In the genomic region with DNA sequence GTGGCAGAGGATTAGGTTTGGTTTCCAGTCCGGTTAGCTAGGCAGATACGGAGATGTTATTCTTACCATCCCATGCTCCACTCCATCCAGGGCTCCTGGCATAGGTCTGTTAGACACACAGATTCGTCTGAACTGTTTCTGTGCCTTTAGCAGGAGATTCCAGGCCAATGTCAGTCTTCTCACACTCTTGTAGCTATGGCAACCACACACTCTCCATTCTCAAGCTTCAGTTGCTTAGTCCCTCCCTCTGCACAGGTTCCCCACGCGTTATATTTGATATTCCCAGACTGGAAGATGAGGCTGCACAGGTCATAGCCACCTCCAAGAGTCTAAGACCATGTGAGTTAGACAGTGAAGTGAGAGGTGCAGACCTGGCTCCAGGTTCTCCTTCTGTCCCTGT, we compare ENCODE assay signal across 8 mouse cellular contexts. TPM values are rescaled to one million over a fixed set of nuclear protein-coding genes. Genes with fewer than 3 reads are reported as not detected.
A peak's percentile ranks its signal among the peaks of the same experiment; 100 is the strongest.
DNase-seq lines count a peak whose midpoint lies in the region; ATAC-seq and TF ChIP-seq lines count a peak whose summit lies in the region.

No protein-coding gene starts in this region.

- H3K27ac ChIP-seq in kidney, embryonic 15.5 days: peak overlapping the region; percentile 91
- H3K27ac ChIP-seq in forebrain, postnatal 0 days (ENCODE audit: low read depth, low read length): peak overlapping the region; percentile 88
- H3K27ac ChIP-seq in macrophage: peak overlapping the region; percentile 92

- H3K4me1 ChIP-seq in kidney, embryonic 15.5 days: peaks cover 30% of the 10 kb centered on the region
- peaks cover 16% of the 10 kb centered on the region for H3K4me1 ChIP-seq in forebrain, postnatal 0 days (ENCODE audit: insufficient read depth)

- 65% methylated on average over 5 of the region's 5 CpGs for WGBS in kidney, embryonic 15.5 days
- WGBS in forebrain, postnatal 0 days: 57% methylated on average over 5 of the region's 5 CpGs
- 64% methylated on average over 5 of the region's 5 CpGs for WGBS in macrophage (ENCODE audit: missing documents)

- ATAC-seq in kidney, embryonic 15.5 days (replicated peaks; ENCODE audit: low FRiP score): no peak
- no peak for ATAC-seq in forebrain, postnatal 0 days

- no peak for DNase-seq in kidney, adult 18-20 months
- DNase-seq in R1 (ENCODE audit: low read depth, low spot score): peak; percentile 58
- no peak for DNase-seq in forebrain, postnatal 0 days
- DNase-seq in adrenal gland, postnatal 14 days: no peak
- DNase-seq in ovary, postnatal 14 days (ENCODE audit: low spot score): no peak
- DNase-seq in urinary bladder, postnatal 10 days (ENCODE audit: low spot score): no peak

- H3K79me2 ChIP-seq in macrophage (ENCODE audit: inconsistent target): peaks cover 36% of the 10 kb centered on the region

- peak overlapping the region; percentile 93 for H3K4me2 ChIP-seq in kidney, embryonic 15.5 days
- peak overlapping the region; percentile 88 for H3K4me2 ChIP-seq in forebrain, postnatal 0 days (ENCODE audit: low read depth)

- H3K9ac ChIP-seq in kidney, embryonic 15.5 days: peak overlapping the region; percentile 88
- H3K9ac ChIP-seq in forebrain, postnatal 0 days: peak overlapping the region; percentile 87

- 0 out of 2 replicates have a peak, but pooled peaks cover 3% of the 10 kb centered on the region for H3K9me3 ChIP-seq in kidney, embryonic 15.5 days (replicated peaks)
- no peaks in the 10 kb centered on the region for H3K9me3 ChIP-seq in forebrain, postnatal 0 days (ENCODE audit: low read length)

- H3K27me3 ChIP-seq in kidney, embryonic 15.5 days: no peaks in the 10 kb centered on the region
- H3K27me3 ChIP-seq in forebrain, postnatal 0 days (ENCODE audit: insufficient read depth, low read length): no peaks in the 10 kb centered on the region

- H3K4me3 ChIP-seq in kidney, embryonic 15.5 days (replicated peaks): peak overlapping the region; percentile 81
- H3K4me3 ChIP-seq in forebrain, postnatal 0 days (ENCODE audit: low read depth, low read length): peak overlapping the region; percentile 73
- peak overlapping the region; percentile 49 for H3K4me3 ChIP-seq in macrophage (ENCODE audit: inconsistent target)

- no peak for TF ChIP-seq CTCF in forebrain, postnatal 0 days (IDR thresholded peaks at IDR 0.05; ENCODE audit: low read depth)

- H3K36me3 ChIP-seq in kidney, embryonic 15.5 days: peaks cover 10% of the 10 kb centered on the region
- H3K36me3 ChIP-seq in forebrain, postnatal 0 days (ENCODE audit: insufficient read depth): 0 out of 2 replicates have a peak, but pooled peaks cover 4% of the 10 kb centered on the region
- H3K36me3 ChIP-seq in macrophage (ENCODE audit: inconsistent target): no peaks in the 10 kb centered on the region; the same call in 1 of the 2 replicates

RNA-seq across cellular contexts. Expression of gene Wdr5, which starts 1.1 kb away (rescaled TPM):
- 63.2 and 65.9 TPM in 2 replicates for polyA plus RNA-seq in kidney, embryonic 15.5 days (2015; fragmentation: Nextera tagmentation; extraction: Ambion mirVana)
- total RNA-seq in forebrain, postnatal 0 days (2014; rRNA removed): 49.4 and 53.6 TPM in 2 replicates
- 28.9 and 35.0 TPM in 2 replicates for polyA plus RNA-seq in forebrain, postnatal 0 days (2015; fragmentation: Nextera tagmentation; extraction: Ambion mirVana)
- total RNA-seq in macrophage (2018; cell fraction: chromatin; rRNA removed): 100 to 1,000 TPM in 1 of 26 experiments, 10 to 100 TPM in 25; 22.4 to 107 (median 44.5) TPM
- total RNA-seq in macrophage (2018; cell fraction: cytosol; rRNA removed): 10 to 100 TPM; 18.3 to 34.1 (median 24.5) TPM
- total RNA-seq in macrophage (2018; cell fraction: nucleus; rRNA removed): 10 to 100 TPM; 18.5 to 73.6 (median 27.9) TPM
- 23.8 to 53.3 TPM (median 24.9 TPM) in 3 replicates for polyA plus RNA-seq in macrophage (2018)
- total RNA-seq in adrenal gland, postnatal 14 days (2021): 32.7 and 39.0 TPM in 2 replicates

RNA-seq across cellular contexts. Expression of gene Brd3, which starts 6.4 kb away (rescaled TPM):
- polyA plus RNA-seq in kidney, embryonic 15.5 days (2015; fragmentation: Nextera tagmentation; extraction: Ambion mirVana): 124 and 125 TPM in 2 replicates
- total RNA-seq in forebrain, postnatal 0 days (2014; rRNA removed): 40.4 and 58.5 TPM in 2 replicates
- polyA plus RNA-seq in forebrain, postnatal 0 days (2015; fragmentation: Nextera tagmentation; extraction: Ambion mirVana): 119 and 135 TPM in 2 replicates
- 10 to 100 TPM in 24 of 26 experiments, 1 to 10 TPM in 2; 8.6 to 56.8 (median 32.7) TPM for total RNA-seq in macrophage (2018; cell fraction: chromatin; rRNA removed)
- total RNA-seq in macrophage (2018; cell fraction: cytosol; rRNA removed): 10 to 100 TPM in 24 of 26 experiments, 1 to 10 TPM in 2; 9.5 to 20.9 (median 14.7) TPM
- total RNA-seq in macrophage (2018; cell fraction: nucleus; rRNA removed): 10 to 100 TPM in 24 of 26 experiments, 1 to 10 TPM in 2; 9.7 to 48.4 (median 15.8) TPM
- polyA plus RNA-seq in macrophage (2018): 15.0 to 33.6 TPM (median 15.3 TPM) in 3 replicates
- 79.8 and 92.0 TPM in 2 replicates for total RNA-seq in adrenal gland, postnatal 14 days (2021)
